Mouse (Mus musculus): ENCODE data around the gene Yaf2. TPM values are rescaled to one million over a fixed set of nuclear protein-coding genes. Genes with fewer than 3 reads are reported as not detected.

Yaf2 gene
- polyA plus RNA-seq, 1 experiment from 2014 or later, result 77.1 TPM

- peak overlapping the region; percentile 89 for H3K4me2 ChIP-seq (ENCODE audit: low read length)
- H3K9ac ChIP-seq (ENCODE audit: low read length), result peak overlapping the region; percentile 77; the same call in 1 of the 2 replicates
- ATAC-seq (no peak), DNase-seq (ENCODE audit: low spot score) (peak; percentile 36)
- H3K27ac ChIP-seq (ENCODE audit: low read depth, low read length), result no peak overlapping the region
- 2% methylated on average over 14 of the region's 14 CpGs for WGBS
- H3K4me1 ChIP-seq (ENCODE audit: control insufficient read depth, insufficient read depth, low read length), result peaks cover 18% of the 10 kb centered on the region
- H3K9me3 ChIP-seq (replicated peaks; ENCODE audit: control insufficient read depth, low read length), result no peaks in the 10 kb centered on the region
- H3K36me3 ChIP-seq (ENCODE audit: control insufficient read depth, insufficient read depth, low read length), result peaks cover 8% of the 10 kb centered on the region; the same call in 1 of the 2 replicates
- no peaks in the 10 kb centered on the region for H3K27me3 ChIP-seq (replicated peaks; ENCODE audit: control insufficient read depth, insufficient read depth, low read length)
- H3K4me3 ChIP-seq (ENCODE audit: low read depth, low read length), result peak overlapping the region; percentile 69
Observed at GRCm38 (mm10) chr15:93276276-93276675, 60.5 kb downstream of the Yaf2 start.

- H3K27me3 ChIP-seq (replicated peaks; ENCODE audit: control insufficient read depth, insufficient read depth, low read length), result no peaks in the 10 kb centered on the region
- WGBS, result under 1% methylated on average over 21 of the region's 21 CpGs
- ATAC-seq, result peak; percentile 47
- peaks cover 7% of the 10 kb centered on the region; the same call in 1 of the 2 replicates for H3K36me3 ChIP-seq (ENCODE audit: control insufficient read depth, insufficient read depth, low read length)
- H3K4me1 ChIP-seq (ENCODE audit: control insufficient read depth, insufficient read depth, low read length), result peaks cover 18% of the 10 kb centered on the region
- peak overlapping the region; percentile 69 for H3K4me3 ChIP-seq (ENCODE audit: low read depth, low read length)
- peak; percentile 51 for DNase-seq (ENCODE audit: low spot score)
- no peaks in the 10 kb centered on the region for H3K9me3 ChIP-seq (replicated peaks; ENCODE audit: control insufficient read depth, low read length)
- peak overlapping the region; percentile 77 for H3K9ac ChIP-seq (ENCODE audit: low read length)
- H3K4me2 ChIP-seq (ENCODE audit: low read length), result peak overlapping the region; percentile 89
- H3K27ac ChIP-seq (ENCODE audit: low read depth, low read length), result peak overlapping the region; percentile 88; the same call in 1 of the 2 replicates
Observed at GRCm38 (mm10) chr15:93275623-93276022, 61.1 kb downstream of the Yaf2 start.

- H3K4me2 ChIP-seq (ENCODE audit: low read length), result peak within 1 kb of the TSS; percentile 89
- no peaks in the 10 kb centered on the region for H3K9me3 ChIP-seq (replicated peaks; ENCODE audit: control insufficient read depth, low read length)
- DNase-seq (ENCODE audit: low spot score) (peak; percentile 97), ATAC-seq (peak; percentile 98)
- no peaks in the 10 kb centered on the region for H3K27me3 ChIP-seq (replicated peaks; ENCODE audit: control insufficient read depth, insufficient read depth, low read length)
- H3K4me3 ChIP-seq (ENCODE audit: low read depth, low read length), result peak within 1 kb of the TSS; percentile 69
- H3K4me1 ChIP-seq (ENCODE audit: control insufficient read depth, insufficient read depth, low read length), result peaks cover 18% of the 10 kb centered on the region
- peak within 1 kb of the TSS; percentile 88 for H3K27ac ChIP-seq (ENCODE audit: low read depth, low read length)
- H3K36me3 ChIP-seq (ENCODE audit: control insufficient read depth, insufficient read depth, low read length), result peaks cover 3% of the 10 kb centered on the region; the same call in 1 of the 2 replicates
- peak within 1 kb of the TSS; percentile 77 for H3K9ac ChIP-seq (ENCODE audit: low read length)
- under 1% methylated on average over 76 of the region's 93 CpGs for WGBS
Observed at GRCm38 (mm10) chr15:93274679-93275583, 61.8 kb downstream of the Yaf2 start, which contains the start of gene Gxylt1. Gene Gxylt1 (minus strand): TSS chr15:93275179.

- Histone ChIP-seq H3K4me3 (ENCODE audit: low read depth, low read length) (peak overlapping the region; percentile 69), H3K27ac (ENCODE audit: low read depth, low read length) (peak overlapping the region; percentile 88; the same call in 1 of the 2 replicates)
Observed at GRCm38 (mm10) chr15:93273788-93274678, 62.7 kb downstream of the Yaf2 start.

GRCm38 (mm10) chr15:93272948-93273347 lies 63.8 kb downstream of the Yaf2 start:
- Histone ChIP-seq H3K27ac (ENCODE audit: low read depth, low read length) (no peak overlapping the region), H3K9me3 (replicated peaks; ENCODE audit: control insufficient read depth, low read length) (no peaks in the 10 kb centered on the region), H3K4me2 (ENCODE audit: low read length) (no peak overlapping the region), H3K36me3 (ENCODE audit: control insufficient read depth, insufficient read depth, low read length) (no peaks in the 10 kb centered on the region), H3K4me1 (ENCODE audit: control insufficient read depth, insufficient read depth, low read length) (peaks cover 18% of the 10 kb centered on the region), H3K27me3 (replicated peaks; ENCODE audit: control insufficient read depth, insufficient read depth, low read length) (no peaks in the 10 kb centered on the region), H3K9ac (ENCODE audit: low read length) (no peak overlapping the region), H3K4me3 (ENCODE audit: low read depth, low read length) (no peak overlapping the region)
- ATAC-seq (no peak), DNase-seq (ENCODE audit: low spot score) (no peak)
- WGBS, result 90% methylated on average over 9 of the region's 9 CpGs

More at GRCm38 (mm10) chr15:93273788-93274678, 62.7 kb downstream of the Yaf2 start:
- H3K9ac ChIP-seq (ENCODE audit: low read length), result peak overlapping the region; percentile 77
- peaks cover 18% of the 10 kb centered on the region for H3K4me1 ChIP-seq (ENCODE audit: control insufficient read depth, insufficient read depth, low read length)
- H3K4me2 ChIP-seq (ENCODE audit: low read length), result peak overlapping the region; percentile 89
- no peaks in the 10 kb centered on the region for H3K9me3 ChIP-seq (replicated peaks; ENCODE audit: control insufficient read depth, low read length)
- no peaks in the 10 kb centered on the region for H3K27me3 ChIP-seq (replicated peaks; ENCODE audit: control insufficient read depth, insufficient read depth, low read length)
- ATAC-seq (no peak), DNase-seq (ENCODE audit: low spot score) (no peak)
- no peaks in the 10 kb centered on the region; the same call in 1 of the 2 replicates for H3K36me3 ChIP-seq (ENCODE audit: control insufficient read depth, insufficient read depth, low read length)
- WGBS, result 40% methylated on average over 19 of the region's 19 CpGs

- no peak for DNase-seq (ENCODE audit: low spot score)
- no peak for ATAC-seq
- WGBS, result 70% methylated on average over 9 of the region's 9 CpGs
- Histone ChIP-seq H3K4me3 (ENCODE audit: low read depth, low read length) (no peak overlapping the region), H3K9me3 (replicated peaks; ENCODE audit: control insufficient read depth, low read length) (no peaks in the 10 kb centered on the region), H3K9ac (ENCODE audit: low read length) (no peak overlapping the region), H3K27ac (ENCODE audit: low read depth, low read length) (no peak overlapping the region), H3K4me1 (ENCODE audit: control insufficient read depth, insufficient read depth, low read length) (peaks cover 13% of the 10 kb centered on the region), H3K27me3 (replicated peaks; ENCODE audit: control insufficient read depth, insufficient read depth, low read length) (no peaks in the 10 kb centered on the region), H3K4me2 (ENCODE audit: low read length) (no peak overlapping the region), H3K36me3 (ENCODE audit: control insufficient read depth, insufficient read depth, low read length) (no peaks in the 10 kb centered on the region)
Observed at GRCm38 (mm10) chr15:93270289-93270855, 66.4 kb downstream of the Yaf2 start.

- DNase-seq (ENCODE audit: low spot score) (no peak), ATAC-seq (no peak)
- Histone ChIP-seq H3K9me3 (replicated peaks; ENCODE audit: control insufficient read depth, low read length) (no peaks in the 10 kb centered on the region), H3K27me3 (replicated peaks; ENCODE audit: control insufficient read depth, insufficient read depth, low read length) (no peaks in the 10 kb centered on the region), H3K4me2 (ENCODE audit: low read length) (no peak overlapping the region), H3K4me3 (ENCODE audit: low read depth, low read length) (no peak overlapping the region), H3K4me1 (ENCODE audit: control insufficient read depth, insufficient read depth, low read length) (peaks cover 13% of the 10 kb centered on the region), H3K27ac (ENCODE audit: low read depth, low read length) (no peak overlapping the region), H3K9ac (ENCODE audit: low read length) (no peak overlapping the region), H3K36me3 (ENCODE audit: control insufficient read depth, insufficient read depth, low read length) (no peaks in the 10 kb centered on the region)
- 92% methylated on average over 7 of the region's 7 CpGs for WGBS
Observed at GRCm38 (mm10) chr15:93269572-93269971, 67.2 kb downstream of the Yaf2 start.

GRCm38 (mm10) chr15:93268001-93268400 lies 68.7 kb downstream of the Yaf2 start:
- Histone ChIP-seq H3K9ac (ENCODE audit: low read length) (no peak overlapping the region), H3K36me3 (ENCODE audit: control insufficient read depth, insufficient read depth, low read length) (no peaks in the 10 kb centered on the region), H3K27ac (ENCODE audit: low read depth, low read length) (no peak overlapping the region), H3K4me1 (ENCODE audit: control insufficient read depth, insufficient read depth, low read length) (peaks cover 2% of the 10 kb centered on the region), H3K27me3 (replicated peaks; ENCODE audit: control insufficient read depth, insufficient read depth, low read length) (no peaks in the 10 kb centered on the region), H3K4me3 (ENCODE audit: low read depth, low read length) (no peak overlapping the region), H3K4me2 (ENCODE audit: low read length) (no peak overlapping the region), H3K9me3 (replicated peaks; ENCODE audit: control insufficient read depth, low read length) (no peaks in the 10 kb centered on the region)
- WGBS, result 91% methylated on average over 1 of the region's 1 CpGs
- DNase-seq (ENCODE audit: low spot score) (no peak), ATAC-seq (no peak)

All from forebrain, embryonic 14.5 days (tissue).